Mouse (Mus musculus) embryonic facial prominence, embryonic 10.5 days (tissue): ENCODE data around the gene Spag7. TPM values are rescaled to one million over a fixed set of nuclear protein-coding genes. Genes with fewer than 3 reads are reported as not detected.

ENCODE experiments used
- DNase-seq: peaks from one replicate; pipeline ENCODE4 v3.0.0-alpha.2; 2017; ENCODE audit warnings: low spot score
- H3K27ac ChIP-seq: fragments of 300-500 bp; sonication (generic); replicated peaks from 2 replicates; pipeline ENCODE4 v1.5.1; 2016; ENCODE audit warnings: mild to moderate bottlenecking
- H3K27me3 ChIP-seq: fragments of 300-500 bp; sonication (generic); replicated peaks from 2 replicates; pipeline ENCODE4 v1.6.1; 2016; ENCODE audit warnings: low read depth, mild to moderate bottlenecking; ENCODE audit not compliant: poor library complexity, severe bottlenecking
- H3K36me3 ChIP-seq: fragments of 300-500 bp; sonication (generic); replicated peaks from 2 replicates; pipeline ENCODE4 v1.6.1; 2016; ENCODE audit warnings: mild to moderate bottlenecking, moderate library complexity
- H3K4me1 ChIP-seq: fragments of 300-500 bp; sonication (generic); 2 replicates; pipeline ENCODE4 v1.6.1; 2016
- H3K4me3 ChIP-seq: fragments of 300-500 bp; sonication (generic); 2 replicates; pipeline ENCODE4 v1.5.1; 2016; ENCODE audit warnings: mild to moderate bottlenecking, moderate library complexity
- H3K9me3 ChIP-seq: fragments of 300-500 bp; sonication (generic); 2 replicates; pipeline ENCODE4 v1.6.1; 2016; ENCODE audit warnings: mild to moderate bottlenecking
- WGBS: fragments of 180-500 bp; shearing (Covaris S2); methylation state at CpG from one replicate; pipeline ENCODE4 v1.1.7; 2016; 5-methylcytosine and 5-hydroxymethylcytosine counted together
- polyA plus RNA-seq: library from polyadenylated mRNA; unstranded; fragments of >200 nt; fragmentation: Nextera tagmentation; extraction: Ambion mirVana; gene quantifications from 2 replicates; pipeline ENCODE4 v1.2.1, GENCODE M21; 2016

The Spag7 gene
- polyA plus RNA-seq, 1 experiment from 2014 or later = 181 TPM

DNA sequence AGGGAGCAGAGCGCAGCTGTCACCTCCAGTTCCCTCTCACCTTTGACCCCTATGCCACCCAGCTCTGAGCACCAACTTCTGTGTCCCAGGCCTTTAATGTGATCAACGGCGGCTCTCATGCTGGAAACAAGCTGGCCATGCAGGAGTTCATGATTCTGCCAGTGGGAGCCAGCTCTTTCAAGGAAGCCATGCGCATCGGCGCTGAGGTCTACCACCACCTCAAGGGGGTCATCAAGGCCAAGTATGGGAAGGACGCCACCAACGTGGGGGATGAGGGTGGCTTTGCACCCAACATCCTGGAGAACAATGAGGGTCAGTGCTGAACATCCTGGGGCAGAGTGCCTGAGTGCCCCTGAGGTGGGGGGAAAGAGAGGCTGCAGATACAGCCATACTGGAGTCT lies 8.6 kb downstream of the Spag7 start:
- 87% methylated on average over 8 of the region's 8 CpGs for WGBS
- no peaks in the 10 kb centered on the region for H3K27me3 ChIP-seq
- no peak for DNase-seq

DNA sequence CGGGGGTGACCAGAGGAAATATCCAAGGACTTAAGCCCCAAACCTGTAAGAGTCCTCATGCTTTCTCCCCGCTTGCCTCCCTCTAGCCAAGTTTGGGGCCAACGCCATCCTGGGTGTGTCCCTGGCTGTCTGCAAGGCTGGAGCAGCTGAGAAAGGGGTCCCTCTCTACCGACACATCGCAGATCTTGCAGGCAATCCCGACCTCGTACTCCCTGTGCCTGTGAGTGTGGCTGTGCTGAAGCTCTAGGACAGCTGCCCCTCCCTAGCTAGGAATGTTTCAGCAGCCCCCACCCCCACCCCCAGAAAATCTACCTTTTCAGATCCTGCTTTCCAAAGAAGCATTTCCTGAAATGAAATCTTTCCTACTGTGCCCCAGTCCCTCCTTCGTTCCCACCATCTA lies 10.3 kb downstream of the Spag7 start:
- no peaks in the 10 kb centered on the region for H3K9me3 ChIP-seq
- 82% methylated on average over 8 of the region's 8 CpGs for WGBS
- H3K27me3 ChIP-seq = no peaks in the 10 kb centered on the region
- no peak for DNase-seq
- peak overlapping the region; percentile 99; the same call in 1 of the 2 replicates for H3K27ac ChIP-seq
- H3K4me3 ChIP-seq = 0 out of 2 replicates have a peak overlapping the region, but pooled peaks have one; percentile 8
- H3K36me3 ChIP-seq = peaks cover 51% of the 10 kb centered on the region
- H3K4me1 ChIP-seq = peaks cover 53% of the 10 kb centered on the region

More for the DNA sequence above, 8.6 kb downstream of the Spag7 start:
- peaks cover 68% of the 10 kb centered on the region for H3K36me3 ChIP-seq
- no peak overlapping the region for H3K4me3 ChIP-seq
- H3K4me1 ChIP-seq = peaks cover 45% of the 10 kb centered on the region
- no peaks in the 10 kb centered on the region for H3K9me3 ChIP-seq
- no peak overlapping the region for H3K27ac ChIP-seq

DNA sequence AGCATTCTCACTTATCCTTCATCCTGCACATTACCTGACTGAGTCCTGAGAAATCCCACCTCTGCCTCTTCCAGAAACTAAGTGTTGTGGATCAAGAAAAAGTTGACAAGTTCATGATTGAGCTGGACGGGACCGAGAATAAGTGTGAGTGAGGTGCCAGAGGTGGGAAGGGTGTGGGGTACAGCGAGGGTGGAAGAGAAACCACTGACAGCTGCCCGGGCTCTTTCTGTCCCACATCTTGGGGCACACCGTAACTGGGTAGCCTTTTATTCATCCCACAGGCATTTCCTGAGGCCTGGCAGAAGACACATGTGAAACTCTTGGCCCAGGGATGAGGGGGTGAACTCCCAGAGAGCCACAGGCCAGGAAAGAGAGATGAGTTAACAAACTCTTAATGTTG lies 10.7 kb downstream of the Spag7 start:
- WGBS = 87% methylated on average over 5 of the region's 5 CpGs
- Histone ChIP-seq H3K9me3 (no peaks in the 10 kb centered on the region), H3K27ac (peak overlapping the region; percentile 99), H3K36me3 (peaks cover 47% of the 10 kb centered on the region), H3K4me1 (peaks cover 53% of the 10 kb centered on the region), H3K27me3 (no peaks in the 10 kb centered on the region), H3K4me3 (peak overlapping the region; percentile 100)
- DNase-seq = no peak

DNA sequence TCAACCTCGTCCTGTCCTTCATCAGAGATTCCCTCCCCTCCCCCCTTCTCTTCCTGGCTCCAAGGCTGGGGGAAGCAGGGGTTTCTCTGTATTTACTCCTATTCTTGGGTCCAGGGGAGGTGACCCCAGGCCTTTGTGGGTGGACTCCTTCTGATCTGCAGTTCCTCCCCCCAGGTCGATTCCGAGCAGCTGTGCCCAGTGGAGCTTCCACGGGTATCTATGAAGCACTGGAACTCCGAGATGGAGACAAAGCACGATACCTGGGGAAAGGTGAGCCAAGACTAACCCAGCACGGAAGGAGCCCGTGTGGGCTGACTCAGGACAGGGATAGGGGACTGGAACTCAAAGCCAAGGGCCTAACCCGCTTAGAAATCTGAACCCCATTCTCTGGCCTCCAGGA lies 11.2 kb downstream of the Spag7 start:
- Histone ChIP-seq H3K36me3 (peaks cover 45% of the 10 kb centered on the region), H3K27me3 (no peaks in the 10 kb centered on the region), H3K4me1 (peaks cover 55% of the 10 kb centered on the region), H3K4me3 (peak overlapping the region; percentile 100), H3K9me3 (no peaks in the 10 kb centered on the region), H3K27ac (peak overlapping the region; percentile 99)
- 52% methylated on average over 9 of the region's 9 CpGs for WGBS
- no peak for DNase-seq

DNA sequence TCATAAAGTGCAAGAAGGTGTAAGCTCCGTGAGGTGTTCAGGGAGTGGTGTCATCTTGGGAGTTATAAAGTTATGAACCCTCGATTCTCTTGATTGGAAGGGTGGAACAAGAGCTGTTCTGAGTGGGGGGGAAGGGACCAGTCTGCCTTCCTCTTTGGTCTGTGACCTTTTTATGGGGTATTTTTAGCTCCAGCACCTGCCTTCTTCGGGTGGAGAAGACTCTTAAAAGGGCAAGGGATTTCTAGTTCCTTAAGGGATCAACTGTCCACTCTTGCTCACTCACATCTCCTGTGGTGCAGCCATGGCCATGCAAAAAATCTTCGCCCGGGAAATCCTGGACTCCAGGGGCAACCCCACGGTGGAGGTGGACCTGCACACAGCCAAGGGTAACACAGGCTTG lies 11.6 kb downstream of the Spag7 start:
- Histone ChIP-seq H3K4me3 (peak overlapping the region; percentile 100), H3K9me3 (no peaks in the 10 kb centered on the region), H3K4me1 (peaks cover 59% of the 10 kb centered on the region), H3K36me3 (peaks cover 45% of the 10 kb centered on the region), H3K27me3 (no peaks in the 10 kb centered on the region), H3K27ac (peak overlapping the region; percentile 99)
- 51% methylated on average over 6 of the region's 6 CpGs for WGBS
- no peak for DNase-seq

GRCm38 (mm10) chr11:70656964-70657363 lies 12.3 kb downstream of the Spag7 start, which contains the start of gene Eno3:
Eno3 (plus strand) TSS chr11:70657202.
- Histone ChIP-seq H3K27ac (peak within 1 kb of the TSS; percentile 99), H3K4me3 (peak within 1 kb of the TSS; percentile 100), H3K4me1 (peaks cover 65% of the 10 kb centered on the region), H3K27me3 (no peaks in the 10 kb centered on the region), H3K9me3 (no peaks in the 10 kb centered on the region), H3K36me3 (peaks cover 45% of the 10 kb centered on the region)
- peak; percentile 76 for DNase-seq
- 0% methylated on average over 3 of the region's 3 CpGs for WGBS

- Histone ChIP-seq H3K27me3 (no peaks in the 10 kb centered on the region), H3K27ac (peak overlapping the region; percentile 99), H3K9me3 (no peaks in the 10 kb centered on the region), H3K4me3 (peak overlapping the region; percentile 100), H3K4me1 (peaks cover 68% of the 10 kb centered on the region), H3K36me3 (peaks cover 45% of the 10 kb centered on the region)
- 2% methylated on average over 16 of the region's 16 CpGs for WGBS
- peak; percentile 88 for DNase-seq
Observed at GRCm38 (mm10) chr11:70656456-70656927, 12.7 kb downstream of the Spag7 start.

- H3K36me3 ChIP-seq = peaks cover 45% of the 10 kb centered on the region
- WGBS = under 1% methylated on average over 61 of the region's 61 CpGs
- H3K27me3 ChIP-seq = no peaks in the 10 kb centered on the region
Observed at GRCm38 (mm10) chr11:70655571-70656455, 13.4 kb downstream of the Spag7 start.

GRCm38 (mm10) chr11:70654923-70655570 lies 14.2 kb downstream of the Spag7 start:
- WGBS = under 1% methylated on average over 48 of the region's 48 CpGs
- peak overlapping the region; percentile 99 for H3K27ac ChIP-seq
- H3K4me3 ChIP-seq = peak overlapping the region; percentile 100
- peaks cover 46% of the 10 kb centered on the region for H3K36me3 ChIP-seq
- H3K27me3 ChIP-seq = no peaks in the 10 kb centered on the region
- peak; percentile 90 for DNase-seq
- peaks cover 76% of the 10 kb centered on the region for H3K4me1 ChIP-seq
- no peaks in the 10 kb centered on the region for H3K9me3 ChIP-seq

More at GRCm38 (mm10) chr11:70655571-70656455, 13.4 kb downstream of the Spag7 start:
- peak; percentile 80 for DNase-seq
- peak overlapping the region; percentile 99 for H3K27ac ChIP-seq
- peaks cover 74% of the 10 kb centered on the region for H3K4me1 ChIP-seq
- no peaks in the 10 kb centered on the region for H3K9me3 ChIP-seq
- H3K4me3 ChIP-seq = peak overlapping the region; percentile 100

GRCm38 (mm10) chr11:70654198-70654922 lies 14.9 kb downstream of the Spag7 start, which contains the start of gene Pfn1:
Pfn1 (minus strand) TSS chr11:70654644.
- no peaks in the 10 kb centered on the region for H3K9me3 ChIP-seq
- no peaks in the 10 kb centered on the region for H3K27me3 ChIP-seq
- H3K27ac ChIP-seq = peak within 1 kb of the TSS; percentile 99
- peak; percentile 91 for DNase-seq
- peaks cover 79% of the 10 kb centered on the region for H3K4me1 ChIP-seq
- WGBS = under 1% methylated on average over 61 of the region's 61 CpGs
- H3K4me3 ChIP-seq = peak within 1 kb of the TSS; percentile 100
- peaks cover 46% of the 10 kb centered on the region for H3K36me3 ChIP-seq

- Histone ChIP-seq H3K27me3 (no peaks in the 10 kb centered on the region), H3K36me3 (peaks cover 47% of the 10 kb centered on the region), H3K27ac (peak overlapping the region; percentile 99), H3K4me3 (peak overlapping the region; percentile 100), H3K9me3 (no peaks in the 10 kb centered on the region), H3K4me1 (peaks cover 79% of the 10 kb centered on the region)
- WGBS = under 1% methylated on average over 63 of the region's 63 CpGs
- DNase-seq = peak; percentile 90
Observed at GRCm38 (mm10) chr11:70653345-70654197, 15.6 kb downstream of the Spag7 start.
